Mouse (Mus musculus) left cerebral cortex, adult 9 months (tissue): ENCODE measurements at regions not wholly inside any gene's neighbourhood (a gene's known extent, or its start where the extent isn't known, plus 50 kb on each side); places are given as distances from the start of the nearest gene placed in this dataset.

Experiments used
- DNase-seq, 2 experiments: peaks; one replicate each; pipeline ENCODE4 v3.0.0; 2022; ENCODE audit warnings: low spot score in 2 of 2

DNA sequence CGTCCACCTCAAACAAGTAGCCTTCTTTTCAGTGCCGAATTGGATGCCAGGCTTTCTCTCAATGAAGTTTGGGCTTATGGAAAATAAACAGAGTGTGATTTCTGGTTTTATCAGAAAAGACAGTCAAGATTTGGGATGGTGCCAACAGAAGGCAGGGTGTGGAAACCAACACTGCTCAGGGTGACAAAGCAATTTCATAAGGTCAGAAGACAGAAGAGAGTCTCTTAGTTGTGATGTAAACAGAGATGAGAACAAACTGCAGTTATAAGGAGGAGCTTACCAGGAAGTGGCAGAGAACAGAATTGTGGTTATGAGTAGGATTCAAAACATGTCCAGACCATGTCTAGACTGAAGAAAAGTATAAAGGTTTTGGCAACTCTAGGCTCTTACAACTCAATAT is 714.3 kb upstream of the Arpp21 start:
- DNase-seq = no peak

- no peak for DNase-seq
These were observed 703.0 kb upstream of the Arpp21 start for GRCm38 (mm10) chr9:112938781-112939180.

- peak; percentile 40 to 74 for DNase-seq
These were observed 673.8 kb upstream of the Arpp21 start for GRCm38 (mm10) chr9:112909311-112910101.

- DNase-seq = peak in 1 of 2 experiments; percentile 16
These were observed 670.2 kb upstream of the Arpp21 start for GRCm38 (mm10) chr9:112905955-112906354.

- DNase-seq = peak in 1 of 2 experiments; percentile 55
These were observed 629.2 kb upstream of the Arpp21 start for GRCm38 (mm10) chr9:112864921-112865320.

- DNase-seq = peak in 1 of 2 experiments; percentile 42
These were observed 625.4 kb upstream of the Arpp21 start for GRCm38 (mm10) chr9:112861136-112861535.

DNA sequence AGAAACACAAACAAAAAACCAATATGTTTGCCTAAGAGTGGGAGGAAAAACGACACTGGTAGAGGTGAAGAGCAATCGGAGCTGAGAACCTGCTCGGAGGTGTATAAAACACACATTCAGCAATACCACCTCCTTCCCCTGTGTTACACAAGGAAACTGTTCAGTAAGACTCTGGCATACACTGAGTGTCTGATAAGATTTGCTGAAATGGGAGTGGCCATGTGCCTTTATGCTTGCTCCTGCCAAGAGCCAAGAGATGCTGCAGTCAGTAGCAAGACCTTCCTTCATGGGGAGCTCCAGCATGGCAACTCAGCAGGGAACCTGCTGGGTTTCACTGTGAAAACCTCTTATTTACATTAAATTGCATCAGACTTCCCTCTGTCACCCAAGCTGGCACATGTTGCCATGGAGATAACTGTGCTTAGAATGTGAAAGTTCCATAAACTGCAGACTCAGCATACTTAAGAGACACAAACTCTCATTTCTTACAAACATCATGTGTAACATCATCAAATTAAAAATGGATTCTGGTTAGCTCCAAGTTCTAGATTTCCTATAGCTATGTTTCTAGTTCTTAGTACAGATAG is 624.7 kb upstream of the Arpp21 start:
- peak in 1 of 2 experiments; percentile 25 for DNase-seq

DNA sequence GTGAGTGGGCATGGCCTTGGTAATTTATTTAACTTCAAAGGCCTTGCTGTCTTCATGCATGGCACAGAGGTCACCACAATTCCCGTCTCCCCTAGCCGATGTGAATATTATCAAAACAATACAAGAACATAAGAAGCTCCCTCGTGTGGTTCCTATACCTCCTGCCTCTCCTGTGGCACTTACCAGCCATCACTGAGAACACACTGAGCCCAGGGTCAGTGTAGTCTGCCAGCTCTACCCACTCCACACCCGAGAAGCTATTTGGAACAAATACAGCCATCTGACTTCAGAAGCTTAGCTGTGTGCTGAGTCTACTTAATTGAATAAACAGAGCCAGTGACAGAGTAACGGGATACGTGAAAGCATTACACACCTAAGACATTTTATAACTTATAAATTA is 605.7 kb upstream of the Arpp21 start:
- DNase-seq = no peak

GRCm38 (mm10) chr9:112839071-112839793 is 603.5 kb upstream of the Arpp21 start:
- DNase-seq = no peak

GRCm38 (mm10) chr9:112837563-112837962 is 601.8 kb upstream of the Arpp21 start:
- DNase-seq = no peak

GRCm38 (mm10) chr9:112834441-112835245 is 598.9 kb upstream of the Arpp21 start:
- no peak for DNase-seq

DNA sequence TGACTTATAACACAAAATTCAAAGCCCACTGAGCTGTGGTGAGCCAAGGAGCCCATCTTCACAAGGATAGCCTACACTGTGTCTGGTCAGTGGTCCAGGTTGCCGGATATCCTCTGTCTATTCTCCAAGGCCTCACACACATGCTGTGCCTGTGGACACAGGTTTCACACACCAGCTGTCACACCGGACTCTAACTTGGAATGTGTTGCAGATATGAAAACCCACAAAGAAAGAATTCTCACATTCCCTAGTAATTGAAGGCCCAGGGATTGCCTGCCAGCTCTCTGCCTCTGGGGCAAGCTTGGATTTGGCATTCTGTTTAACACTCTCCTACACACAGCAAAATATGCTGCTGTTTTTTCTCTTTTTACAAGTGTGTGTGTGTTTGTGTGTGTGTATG is 595.4 kb upstream of the Arpp21 start:
- peak in 1 of 2 experiments; percentile 65 for DNase-seq

GRCm38 (mm10) chr9:112828602-112829001 is 592.9 kb upstream of the Arpp21 start:
- DNase-seq = peak in 1 of 2 experiments; percentile 18

DNA sequence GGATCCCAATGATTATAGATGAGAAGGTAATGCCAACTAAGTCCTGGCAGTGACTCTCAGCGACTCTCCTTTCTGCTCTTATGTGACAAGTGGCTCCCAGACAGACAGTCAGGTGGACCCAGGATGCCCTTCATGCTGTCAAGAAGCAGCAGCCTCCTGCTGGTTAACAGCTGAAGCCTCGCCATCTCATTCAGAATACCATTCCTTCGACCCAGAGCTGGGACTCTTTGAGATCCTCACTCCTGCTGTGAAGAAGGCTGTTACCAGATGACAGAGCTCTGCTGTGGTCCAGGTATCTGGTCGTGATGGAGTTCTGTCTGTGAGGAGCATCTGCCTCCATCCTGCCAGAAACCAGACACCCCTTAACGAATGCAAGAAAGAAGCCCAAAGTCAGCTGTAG is 590.9 kb upstream of the Arpp21 start:
- no peak for DNase-seq

DNA sequence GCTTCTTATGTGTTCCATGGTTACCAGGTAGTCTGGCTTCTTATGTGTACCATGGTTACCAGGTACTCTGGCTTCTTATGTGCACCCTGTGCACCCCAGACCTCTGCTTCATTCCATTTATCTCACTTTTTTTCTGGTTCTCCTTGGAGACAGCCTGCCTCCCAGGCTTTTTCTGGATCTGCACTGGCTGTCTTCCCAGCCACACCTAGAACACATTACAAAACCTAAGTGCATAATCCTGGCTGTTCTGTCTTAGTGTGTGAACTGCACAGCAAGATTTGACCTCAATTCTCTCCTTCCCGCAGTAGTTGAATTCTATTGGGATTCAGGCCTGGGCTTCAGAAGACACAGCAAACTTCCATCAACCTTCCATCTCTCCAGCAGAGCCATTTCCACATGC is 586.2 kb upstream of the Arpp21 start:
- DNase-seq = no peak

DNA sequence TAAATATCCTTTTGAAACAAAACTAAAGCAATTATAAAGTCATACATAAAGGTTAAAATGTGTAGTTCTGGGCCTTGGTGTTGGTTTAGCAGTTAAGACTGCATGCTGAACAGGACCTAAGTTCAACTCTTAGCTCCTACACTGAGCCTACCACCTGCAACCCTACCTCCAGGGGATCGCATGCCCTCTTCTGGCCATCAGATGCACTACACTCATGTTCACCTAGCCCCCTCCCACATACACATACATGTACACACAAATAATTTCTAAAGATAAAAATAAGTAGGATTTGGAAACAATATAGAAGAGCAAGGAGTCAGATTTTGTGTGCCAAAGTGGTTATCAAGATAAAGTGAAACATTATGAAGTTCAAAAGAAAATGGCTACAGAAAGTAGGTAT is 576.2 kb upstream of the Arpp21 start:
- DNase-seq = no peak

- no peak for DNase-seq
These were observed 564.0 kb upstream of the Arpp21 start for GRCm38 (mm10) chr9:112799583-112800220.

- no peak for DNase-seq
These were observed 557.8 kb upstream of the Arpp21 start for GRCm38 (mm10) chr9:112793537-112793936.

GRCm38 (mm10) chr9:112771981-112772380 is 536.2 kb upstream of the Arpp21 start:
- DNase-seq = no peak

DNA sequence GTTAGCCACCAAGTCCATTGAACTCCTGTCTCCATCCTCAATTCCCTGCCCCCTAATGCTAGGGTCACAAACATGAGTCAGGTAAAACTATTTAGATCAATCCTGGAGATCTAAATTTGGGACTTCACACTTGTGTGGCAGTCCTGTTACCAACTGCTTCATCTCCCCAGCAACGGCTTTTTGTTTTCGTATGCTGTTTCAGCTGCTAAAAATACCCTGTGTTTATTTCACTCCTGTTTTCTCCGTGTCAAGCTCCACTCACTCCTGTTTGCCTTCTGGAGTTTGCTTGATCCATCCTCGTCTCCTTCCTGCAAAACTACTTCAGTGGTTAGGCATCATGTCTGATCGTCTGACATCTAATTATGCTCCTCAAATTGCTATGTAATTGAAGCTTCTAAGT is 508.9 kb upstream of the Arpp21 start:
- DNase-seq = peak; percentile 19 to 28

GRCm38 (mm10) chr9:112743871-112744590 is 508.3 kb upstream of the Arpp21 start:
- DNase-seq = no peak
